Mouse (Mus musculus) embryonic fibroblast, embryonic 13.5 days (primary cell): ENCODE results near the gene Prkd2. TPM values are rescaled to one million over a fixed set of nuclear protein-coding genes. Genes with fewer than 3 reads are reported as not detected.

Source experiments
- H3K27ac ChIP-seq: 2 replicates; pipeline ENCODE4 v1.5.1; 2012; ENCODE audit warnings: low read length, control low read depth, inconsistent platforms; ENCODE audit not compliant: insufficient read depth
- H3K4me1 ChIP-seq: 2 replicates; pipeline ENCODE4 v1.6.1; 2011; ENCODE audit warnings: low read length; ENCODE audit not compliant: control insufficient read depth, insufficient read depth
- H3K4me3 ChIP-seq: 2 replicates; pipeline ENCODE4 v1.5.1; 2011; ENCODE audit warnings: mild to moderate bottlenecking, control low read depth, low read length; ENCODE audit not compliant: insufficient read depth
- CTCF ChIP-seq: IDR thresholded peaks from 2 replicates; pipeline ENCODE4 v1.5.1; 2011; ENCODE audit warnings: mild to moderate bottlenecking, control low read depth, low read length, moderate library complexity, borderline replicate concordance; ENCODE audit not compliant: insufficient read depth
- POLR2A ChIP-seq: IDR thresholded peaks from 2 replicates; pipeline ENCODE4 v1.6.1; 2011; ENCODE audit warnings: low read depth, mild to moderate bottlenecking, control low read depth, low read length, moderate library complexity
- polyA plus RNA-seq: library from polyadenylated mRNA; stranded (reverse); fragments of >200 nt; gene quantifications from 2 replicates; pipeline ENCODE4 v1.2.4, GENCODE M21; 2011; ENCODE audit warnings: low read depth; ENCODE audit not compliant: missing spikeins, insufficient read length

Gene Prkd2
- polyA plus RNA-seq, 1 experiment: 17.8 TPM

DNA sequence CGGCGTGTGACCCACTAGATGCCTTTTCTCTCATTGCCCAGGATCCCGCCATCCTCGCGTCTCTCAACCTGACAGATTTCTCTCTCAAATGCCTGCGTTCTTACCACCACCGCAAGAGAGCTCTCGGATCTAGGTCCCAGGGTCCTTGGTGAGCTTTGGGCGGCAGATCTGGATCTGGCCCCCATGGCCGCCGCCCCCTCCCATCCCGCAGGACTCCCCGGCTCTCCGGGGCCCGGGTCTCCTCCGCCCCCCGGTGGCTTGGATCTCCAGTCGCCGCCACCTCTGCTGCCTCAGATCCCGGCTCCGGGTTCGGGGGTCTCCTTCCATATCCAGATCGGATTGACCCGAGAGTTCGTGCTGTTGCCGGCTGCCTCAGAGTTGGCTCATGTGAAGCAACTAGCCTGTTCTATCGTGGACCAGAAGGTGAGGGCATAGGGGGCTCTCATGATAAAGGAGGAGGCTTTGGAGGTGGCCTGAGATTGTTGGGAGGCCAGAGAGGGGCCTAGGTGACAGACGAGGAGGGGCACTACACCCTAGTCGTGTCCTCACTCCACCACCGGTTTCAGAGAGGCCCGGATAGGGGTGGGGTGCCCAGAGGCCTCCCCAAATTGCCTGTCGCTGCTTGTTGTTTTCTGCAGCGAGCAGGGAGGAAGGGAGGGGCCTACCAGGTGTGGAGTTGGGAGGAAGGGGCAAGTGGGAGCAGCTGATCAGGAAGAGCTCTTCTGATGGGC lies 904 bp downstream of the Prkd2 start:
- H3K4me1 ChIP-seq: peaks cover 2% of the 10 kb centered on the region; the same call in 1 of the 2 replicates
- H3K27ac ChIP-seq: peak overlapping the region; percentile 55
- H3K4me3 ChIP-seq: peak overlapping the region; percentile 59
- TF ChIP-seq POLR2A: no peak
- TF ChIP-seq CTCF: no peak

DNA sequence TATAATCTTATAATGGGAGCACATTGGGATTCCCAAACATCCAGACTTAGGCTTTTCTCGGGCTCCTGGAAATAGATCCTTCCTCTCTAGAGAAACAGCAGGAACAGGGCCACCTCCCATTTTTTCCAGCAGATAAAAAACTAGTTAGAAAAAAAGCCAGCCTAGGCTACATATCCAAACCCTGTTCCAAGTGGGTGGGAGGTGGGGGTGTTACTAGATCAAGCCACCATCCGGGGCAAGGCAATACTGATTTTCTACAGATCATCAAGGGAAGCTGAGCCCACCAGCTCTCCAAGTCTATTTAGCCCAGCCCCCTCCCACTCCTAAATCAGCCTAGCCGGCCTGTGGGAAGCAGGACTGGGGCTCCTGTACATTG lies 2.0 kb downstream of the Prkd2 start:
- Histone ChIP-seq H3K27ac (0 out of 2 replicates have a peak overlapping the region, but pooled peaks have one; percentile 14), H3K4me1 (peaks cover 2% of the 10 kb centered on the region; the same call in 1 of the 2 replicates), H3K4me3 (peak overlapping the region; percentile 59)
- no peak for TF ChIP-seq CTCF
- no peak for TF ChIP-seq POLR2A

DNA sequence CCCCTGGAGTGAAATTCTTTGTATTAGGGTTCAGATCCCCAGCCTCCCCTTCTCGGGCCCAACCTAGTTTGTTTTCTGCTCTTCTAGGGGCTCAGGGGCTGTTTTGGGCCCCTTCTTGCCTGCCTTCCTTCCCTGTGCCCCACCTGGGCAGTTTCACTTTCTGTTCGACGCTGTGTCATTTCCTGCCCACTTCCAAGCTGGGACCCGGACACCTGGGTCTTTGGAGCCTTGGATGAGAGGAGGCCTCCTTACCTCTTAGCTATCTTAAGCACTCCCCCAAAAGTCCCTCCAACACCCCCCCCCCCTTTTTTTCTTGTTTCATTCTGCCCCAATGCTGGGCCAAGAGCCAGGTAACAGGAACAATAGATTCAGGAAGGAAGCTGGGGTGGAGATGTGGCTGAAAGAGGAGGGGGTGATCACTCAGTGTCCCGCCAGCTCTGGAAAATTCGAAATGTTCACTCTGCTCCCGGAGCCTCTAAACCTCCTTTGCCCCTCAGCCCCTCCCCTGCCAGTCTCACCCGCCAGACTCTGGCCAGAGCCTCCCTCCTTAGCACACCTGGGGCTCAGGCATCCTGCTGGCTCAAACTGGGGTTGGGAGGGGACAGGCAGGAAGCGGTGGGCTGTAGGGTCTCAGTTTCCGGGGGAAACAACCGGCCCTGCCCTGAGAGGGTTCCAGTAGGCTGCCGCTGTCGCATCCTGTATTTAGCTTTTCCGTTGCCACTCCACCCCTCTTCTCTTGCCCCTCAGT lies 2.5 kb downstream of the Prkd2 start:
- TF ChIP-seq POLR2A: no peak
- TF ChIP-seq CTCF: no peak
- Histone ChIP-seq H3K4me3 (peak overlapping the region; percentile 59), H3K4me1 (peaks cover 2% of the 10 kb centered on the region; the same call in 1 of the 2 replicates), H3K27ac (0 out of 2 replicates have a peak overlapping the region, but pooled peaks have one; percentile 14)

- H3K4me1 ChIP-seq: peaks cover 2% of the 10 kb centered on the region; the same call in 1 of the 2 replicates
- H3K4me3 ChIP-seq: peak overlapping the region; percentile 59; the same call in 1 of the 2 replicates
- H3K27ac ChIP-seq: no peak overlapping the region
- no peak for TF ChIP-seq POLR2A
- no peak for TF ChIP-seq CTCF
These were observed 3.1 kb downstream of the Prkd2 start for GRCm38 (mm10) chr7:16845820-16846167.

- TF ChIP-seq CTCF: no peak
- no peak overlapping the region for H3K27ac ChIP-seq
- H3K4me3 ChIP-seq: no peak overlapping the region
- peaks cover 2% of the 10 kb centered on the region; the same call in 1 of the 2 replicates for H3K4me1 ChIP-seq
These were observed 4.1 kb downstream of the Prkd2 start for GRCm38 (mm10) chr7:16846775-16847174.

DNA sequence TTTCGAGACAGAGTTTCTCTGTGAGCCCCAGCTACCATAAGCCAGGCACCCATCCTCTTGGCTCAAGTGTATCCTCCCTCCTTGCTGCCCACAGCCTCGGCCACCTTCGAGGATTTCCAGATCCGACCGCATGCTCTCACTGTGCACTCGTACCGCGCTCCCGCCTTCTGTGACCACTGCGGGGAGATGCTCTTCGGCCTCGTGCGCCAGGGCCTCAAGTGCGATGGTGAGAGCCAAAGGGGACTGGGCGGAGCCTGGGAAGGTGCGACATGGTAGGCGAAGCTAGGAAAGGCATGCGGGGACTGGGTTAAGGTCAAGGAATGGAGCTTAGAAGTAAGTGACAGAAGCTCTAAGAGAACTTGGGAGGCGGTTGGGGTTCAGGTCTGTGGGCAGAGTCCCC lies 4.8 kb downstream of the Prkd2 start:
- H3K27ac ChIP-seq: no peak overlapping the region

DNA sequence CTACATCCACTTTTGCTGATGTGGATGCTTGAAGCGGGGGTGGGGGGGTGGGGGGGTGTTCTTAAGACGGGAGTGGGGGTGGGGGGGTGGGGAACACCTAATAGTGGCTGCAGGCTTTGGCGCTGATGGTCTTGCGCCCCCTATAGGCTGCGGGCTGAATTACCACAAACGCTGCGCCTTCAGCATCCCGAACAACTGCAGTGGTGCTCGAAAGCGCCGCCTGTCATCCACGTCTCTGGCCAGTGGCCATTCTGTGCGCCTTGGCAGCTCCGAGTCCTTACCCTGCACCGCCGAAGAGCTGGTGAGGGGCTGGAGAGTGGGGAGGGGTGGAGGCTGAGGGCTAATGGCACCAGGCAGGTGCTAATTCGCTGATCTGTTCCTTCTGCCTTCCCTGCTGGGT lies 5.9 kb downstream of the Prkd2 start:
- no peak overlapping the region for H3K4me3 ChIP-seq
- TF ChIP-seq POLR2A: no peak
- TF ChIP-seq CTCF: peak; percentile 48; the same call in 1 of the 2 replicates
- no peak overlapping the region for H3K27ac ChIP-seq
- H3K4me1 ChIP-seq: no peaks in the 10 kb centered on the region

More for the DNA sequence above, 4.8 kb downstream of the Prkd2 start:
- no peaks in the 10 kb centered on the region for H3K4me1 ChIP-seq
- TF ChIP-seq CTCF (no peak), POLR2A (no peak)
- no peak overlapping the region for H3K4me3 ChIP-seq

DNA sequence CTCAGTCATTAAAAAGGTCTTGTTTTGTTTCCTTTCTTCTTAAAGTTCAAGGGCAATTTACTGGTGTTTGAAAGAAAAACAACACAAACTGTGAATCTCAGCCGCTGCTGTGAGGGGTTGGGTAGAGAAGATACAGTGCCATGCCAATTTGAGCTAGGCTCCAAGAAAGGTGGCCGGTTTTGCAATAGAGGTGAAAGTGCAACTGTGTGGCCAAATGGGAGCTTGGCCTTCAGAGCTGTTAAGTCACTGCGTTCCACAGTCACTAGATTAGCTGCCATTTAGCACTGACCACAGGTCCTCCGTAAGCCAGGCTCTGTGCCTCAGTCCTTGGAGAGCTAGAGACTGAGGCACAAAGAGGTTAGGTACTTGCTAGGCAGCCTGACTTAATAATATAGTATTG lies 8.9 kb downstream of the Prkd2 start:
- Histone ChIP-seq H3K27ac (no peak overlapping the region), H3K4me1 (no peaks in the 10 kb centered on the region), H3K4me3 (no peak overlapping the region)
- TF ChIP-seq POLR2A: no peak
- TF ChIP-seq CTCF: no peak

- TF ChIP-seq CTCF: no peak
- no peak for TF ChIP-seq POLR2A
- Histone ChIP-seq H3K27ac (no peak overlapping the region), H3K4me3 (no peak overlapping the region), H3K4me1 (no peaks in the 10 kb centered on the region)
These were observed 10.7 kb downstream of the Prkd2 start for GRCm38 (mm10) chr7:16853302-16853831.

DNA sequence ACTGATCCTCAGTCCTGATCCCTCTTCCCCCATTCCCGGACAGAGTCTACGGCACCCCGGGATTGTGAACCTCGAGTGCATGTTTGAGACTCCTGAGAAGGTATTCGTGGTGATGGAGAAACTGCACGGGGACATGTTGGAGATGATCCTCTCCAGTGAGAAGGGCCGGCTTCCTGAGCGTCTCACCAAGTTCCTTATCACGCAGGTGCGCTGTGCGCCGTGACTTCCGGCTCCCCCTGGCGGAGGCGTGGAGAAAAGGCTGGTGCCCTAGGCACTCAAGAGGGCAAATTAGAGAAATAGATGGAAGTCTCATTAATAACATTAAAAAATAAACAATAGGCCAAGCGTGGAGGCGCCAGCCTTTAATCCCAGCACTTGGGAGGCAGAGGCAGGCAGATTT lies 15.6 kb downstream of the Prkd2 start:
- TF ChIP-seq CTCF (peak; percentile 78), POLR2A (no peak)
- H3K4me1 ChIP-seq: no peaks in the 10 kb centered on the region
- H3K4me3 ChIP-seq: no peak overlapping the region
- H3K27ac ChIP-seq: no peak overlapping the region
